Mouse (Mus musculus): Measurements from ENCODE around the gene Asrgl1.

- no peak for TF ChIP-seq CTCF (IDR thresholded peaks at IDR 0.05; ENCODE audit: low read depth, low read length)
- TF ChIP-seq GATA1 (IDR thresholded peaks at IDR 0.05; ENCODE audit: borderline replicate concordance, low read length) = no peak
These were observed 68.1 kb downstream of the Asrgl1 start for GRCm38 (mm10) chr19:9067292-9067691.
